Mouse (Mus musculus): Measurements from ENCODE around the gene Mlxipl. TPM values are rescaled to one million over a fixed set of nuclear protein-coding genes. Genes with fewer than 3 reads are reported as not detected.

The Mlxipl gene
- polyA plus RNA-seq, 1 experiment from 2014 or later, result 18.7 TPM

DNA sequence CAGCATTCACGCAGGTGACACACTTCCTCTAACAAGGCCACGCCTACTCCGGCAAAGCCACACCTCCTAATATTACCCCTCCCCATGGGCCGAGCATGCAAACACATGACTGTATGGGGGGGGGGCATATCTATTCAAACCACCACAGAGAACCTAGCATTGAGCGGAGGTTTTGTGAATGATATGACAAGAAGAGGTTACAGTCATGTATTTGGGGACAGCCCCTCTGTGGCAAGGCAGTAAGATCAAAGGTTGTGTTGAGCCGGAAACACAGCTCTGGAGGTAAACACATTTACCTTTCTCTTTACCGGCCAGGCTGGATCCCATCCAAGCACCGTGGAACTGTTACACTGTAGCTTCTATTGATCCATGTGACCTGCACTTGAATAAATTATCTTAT, 25.6 kb downstream of the Mlxipl start:
- Histone ChIP-seq H3K4me3 (ENCODE audit: low read depth, low read length) (no peak overlapping the region), H3K4me2 (no peak overlapping the region), H3K27ac (ENCODE audit: low read depth, low read length) (no peak overlapping the region), H3K27me3 (replicated peaks; ENCODE audit: control insufficient read depth, insufficient read depth, low read length) (0 out of 2 replicates have a peak, but pooled peaks cover 2% of the 10 kb centered on the region), H3K9ac (ENCODE audit: low read depth, low read length) (no peak overlapping the region), H3K4me1 (replicated peaks; ENCODE audit: control insufficient read depth, insufficient read depth, low read length) (peaks cover 8% of the 10 kb centered on the region), H3K9me3 (ENCODE audit: control insufficient read depth, low read length) (no peaks in the 10 kb centered on the region), H3K36me3 (ENCODE audit: control insufficient read depth, insufficient read depth, low read length) (no peaks in the 10 kb centered on the region)
- WGBS, result 75% methylated on average over 8 of the region's 8 CpGs
- DNase-seq (ENCODE audit: low spot score) (no peak), ATAC-seq (replicated peaks; ENCODE audit: low FRiP score) (no peak)

DNA sequence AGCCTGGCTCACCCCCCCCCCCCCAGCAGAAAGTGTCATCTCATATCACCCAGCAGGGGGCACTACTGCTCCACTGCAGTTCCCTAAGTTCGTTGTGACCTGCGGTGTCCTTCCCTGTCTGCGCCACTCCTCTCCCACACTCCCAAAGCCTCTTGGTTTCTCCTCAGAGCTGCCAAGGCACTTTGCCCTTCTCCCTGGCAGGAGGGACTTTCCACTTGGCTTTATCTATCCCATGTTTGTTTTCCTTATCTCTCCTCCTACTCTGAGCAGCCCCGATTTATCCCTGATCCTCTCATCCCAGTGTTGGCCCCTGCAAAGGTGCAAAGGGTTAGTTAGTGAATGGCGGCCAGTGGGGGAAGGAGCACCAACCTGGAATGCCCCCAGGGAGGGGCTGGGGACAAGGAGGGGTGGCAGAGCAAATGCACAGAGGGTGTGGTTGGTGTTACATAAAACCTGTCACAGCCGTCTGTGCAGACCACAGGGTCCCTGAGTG, 28.9 kb downstream of the Mlxipl start:
- Histone ChIP-seq H3K4me1 (replicated peaks; ENCODE audit: control insufficient read depth, insufficient read depth, low read length) (peaks cover 8% of the 10 kb centered on the region), H3K4me2 (0 out of 2 replicates have a peak overlapping the region, but pooled peaks have one; percentile 12), H3K9ac (ENCODE audit: low read depth, low read length) (no peak overlapping the region), H3K36me3 (ENCODE audit: control insufficient read depth, insufficient read depth, low read length) (no peaks in the 10 kb centered on the region), H3K4me3 (ENCODE audit: low read depth, low read length) (no peak overlapping the region), H3K27ac (ENCODE audit: low read depth, low read length) (peak overlapping the region; percentile 13; the same call in 1 of the 2 replicates), H3K27me3 (replicated peaks; ENCODE audit: control insufficient read depth, insufficient read depth, low read length) (peaks cover 9% of the 10 kb centered on the region), H3K9me3 (ENCODE audit: control insufficient read depth, low read length) (no peaks in the 10 kb centered on the region)
- DNase-seq (ENCODE audit: low spot score) (peak; percentile 44), ATAC-seq (replicated peaks; ENCODE audit: low FRiP score) (peak; percentile 61)
- WGBS, result 6% methylated on average over 6 of the region's 6 CpGs

DNA sequence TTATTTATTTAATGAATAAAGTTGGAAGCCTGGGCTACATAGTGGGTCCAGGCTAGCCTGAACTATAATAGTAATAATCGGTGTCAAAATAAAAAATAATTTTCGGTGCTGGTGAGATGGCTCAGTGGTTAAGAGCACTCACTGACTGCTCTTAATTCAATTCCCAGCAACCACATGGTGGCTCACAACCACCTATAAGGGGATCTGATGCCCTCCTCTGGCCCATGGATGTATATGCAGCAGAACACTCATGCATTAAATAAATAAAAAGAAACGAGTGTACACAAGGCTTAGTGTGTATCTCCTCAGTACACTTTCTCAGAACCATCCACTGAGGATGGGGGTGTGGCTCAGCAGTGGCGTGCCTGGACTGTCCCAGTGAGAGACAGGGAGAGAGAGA, 31.1 kb downstream of the Mlxipl start:
- DNase-seq (ENCODE audit: low spot score), result no peak
- H3K4me1 ChIP-seq (replicated peaks; ENCODE audit: control insufficient read depth, insufficient read depth, low read length), result peaks cover 8% of the 10 kb centered on the region
- 50% methylated on average over 4 of the region's 4 CpGs for WGBS
- no peaks in the 10 kb centered on the region for H3K36me3 ChIP-seq (ENCODE audit: control insufficient read depth, insufficient read depth, low read length)
- H3K4me2 ChIP-seq, result no peak overlapping the region
- no peaks in the 10 kb centered on the region for H3K9me3 ChIP-seq (ENCODE audit: control insufficient read depth, low read length)
- ATAC-seq (replicated peaks; ENCODE audit: low FRiP score), result no peak
- no peak overlapping the region for H3K27ac ChIP-seq (ENCODE audit: low read depth, low read length)
- H3K9ac ChIP-seq (ENCODE audit: low read depth, low read length), result no peak overlapping the region
- no peak overlapping the region for H3K4me3 ChIP-seq (ENCODE audit: low read depth, low read length)
- peaks cover 9% of the 10 kb centered on the region for H3K27me3 ChIP-seq (replicated peaks; ENCODE audit: control insufficient read depth, insufficient read depth, low read length)

DNA sequence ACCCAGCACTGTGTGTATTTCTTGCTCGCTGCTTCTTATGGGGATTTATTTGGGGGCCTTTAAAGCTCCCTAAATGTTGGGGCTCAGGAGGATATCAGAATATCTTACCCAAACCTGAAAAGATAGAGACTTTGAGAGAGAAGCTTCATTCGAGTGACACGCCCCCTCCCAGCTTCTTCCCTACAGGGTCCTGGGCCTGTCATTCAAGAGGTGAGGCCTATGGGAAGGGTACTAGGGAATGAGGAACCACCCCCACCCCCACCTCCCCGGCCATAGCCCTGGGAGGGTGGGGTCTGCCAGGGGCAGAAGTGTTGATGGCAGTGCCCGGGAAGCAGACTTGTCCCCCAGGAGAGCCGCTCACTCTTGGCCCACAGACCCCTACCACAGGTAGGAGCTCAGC, 36.4 kb downstream of the Mlxipl start:
- ATAC-seq (replicated peaks; ENCODE audit: low FRiP score) (no peak), DNase-seq (ENCODE audit: low spot score) (no peak)
- Histone ChIP-seq H3K9me3 (ENCODE audit: control insufficient read depth, low read length) (no peaks in the 10 kb centered on the region), H3K4me1 (replicated peaks; ENCODE audit: control insufficient read depth, insufficient read depth, low read length) (no peaks in the 10 kb centered on the region), H3K27me3 (replicated peaks; ENCODE audit: control insufficient read depth, insufficient read depth, low read length) (peaks cover 9% of the 10 kb centered on the region), H3K4me3 (ENCODE audit: low read depth, low read length) (no peak overlapping the region), H3K9ac (ENCODE audit: low read depth, low read length) (no peak overlapping the region), H3K4me2 (no peak overlapping the region), H3K36me3 (ENCODE audit: control insufficient read depth, insufficient read depth, low read length) (no peaks in the 10 kb centered on the region), H3K27ac (ENCODE audit: low read depth, low read length) (no peak overlapping the region)
- 56% methylated on average over 6 of the region's 6 CpGs for WGBS

DNA sequence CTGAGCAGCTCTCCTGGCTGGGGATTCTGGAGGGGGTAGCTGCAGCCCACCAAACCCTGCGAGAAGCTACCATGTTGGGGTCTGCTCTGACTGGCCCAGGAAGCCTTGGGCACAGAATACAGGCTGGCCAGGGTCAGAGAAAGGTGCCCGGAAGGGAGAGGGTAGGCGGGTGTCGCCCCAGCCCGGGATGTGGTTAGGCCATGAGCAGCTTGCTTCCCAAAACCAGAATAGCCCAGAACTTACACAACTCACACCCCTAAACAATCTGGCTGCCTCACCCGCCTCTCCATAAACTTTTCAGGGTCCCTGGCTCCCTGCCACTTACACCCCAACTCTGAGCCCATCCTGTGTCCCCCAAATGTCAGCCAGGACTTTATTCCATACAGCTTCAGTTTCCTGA, 38.0 kb downstream of the Mlxipl start:
- ATAC-seq (replicated peaks; ENCODE audit: low FRiP score), result no peak
- no peaks in the 10 kb centered on the region for H3K9me3 ChIP-seq (ENCODE audit: control insufficient read depth, low read length)
- H3K36me3 ChIP-seq (ENCODE audit: control insufficient read depth, insufficient read depth, low read length), result no peaks in the 10 kb centered on the region
- H3K9ac ChIP-seq (ENCODE audit: low read depth, low read length), result no peak overlapping the region
- no peak overlapping the region for H3K4me3 ChIP-seq (ENCODE audit: low read depth, low read length)
- DNase-seq (ENCODE audit: low spot score), result no peak
- no peaks in the 10 kb centered on the region for H3K4me1 ChIP-seq (replicated peaks; ENCODE audit: control insufficient read depth, insufficient read depth, low read length)
- 59% methylated on average over 6 of the region's 6 CpGs for WGBS
- peaks cover 10% of the 10 kb centered on the region for H3K27me3 ChIP-seq (replicated peaks; ENCODE audit: control insufficient read depth, insufficient read depth, low read length)
- H3K4me2 ChIP-seq, result no peak overlapping the region
- no peak overlapping the region for H3K27ac ChIP-seq (ENCODE audit: low read depth, low read length)

DNA sequence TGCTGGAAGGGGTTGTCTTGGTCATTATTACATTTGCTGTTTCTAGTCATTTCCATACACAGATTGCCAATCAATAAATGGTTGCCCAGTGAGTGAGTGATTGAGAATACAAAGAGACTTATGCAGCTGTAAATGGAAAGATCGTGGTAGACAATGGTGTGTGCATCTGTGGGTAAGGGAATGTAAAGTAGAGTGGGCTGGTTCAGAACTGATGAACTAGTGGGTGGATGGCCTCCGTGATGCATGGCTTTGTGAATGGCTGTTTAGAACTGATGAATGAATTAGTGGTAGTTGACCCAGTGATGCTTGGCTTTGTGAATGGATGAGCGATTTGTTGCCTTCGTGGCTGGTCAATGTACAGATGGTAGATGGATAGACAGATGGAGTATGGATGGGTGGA, 40.1 kb downstream of the Mlxipl start:
- peaks cover 28% of the 10 kb centered on the region for H3K27me3 ChIP-seq (replicated peaks; ENCODE audit: control insufficient read depth, insufficient read depth, low read length)
- 79% methylated on average over 4 of the region's 4 CpGs for WGBS
- no peak overlapping the region for H3K27ac ChIP-seq (ENCODE audit: low read depth, low read length)
- no peak overlapping the region for H3K9ac ChIP-seq (ENCODE audit: low read depth, low read length)
- no peaks in the 10 kb centered on the region for H3K4me1 ChIP-seq (replicated peaks; ENCODE audit: control insufficient read depth, insufficient read depth, low read length)
- DNase-seq (ENCODE audit: low spot score), result no peak
- H3K36me3 ChIP-seq (ENCODE audit: control insufficient read depth, insufficient read depth, low read length), result no peaks in the 10 kb centered on the region
- no peak overlapping the region for H3K4me2 ChIP-seq
- no peak overlapping the region for H3K4me3 ChIP-seq (ENCODE audit: low read depth, low read length)
- H3K9me3 ChIP-seq (ENCODE audit: control insufficient read depth, low read length), result no peaks in the 10 kb centered on the region
- ATAC-seq (replicated peaks; ENCODE audit: low FRiP score), result no peak

DNA sequence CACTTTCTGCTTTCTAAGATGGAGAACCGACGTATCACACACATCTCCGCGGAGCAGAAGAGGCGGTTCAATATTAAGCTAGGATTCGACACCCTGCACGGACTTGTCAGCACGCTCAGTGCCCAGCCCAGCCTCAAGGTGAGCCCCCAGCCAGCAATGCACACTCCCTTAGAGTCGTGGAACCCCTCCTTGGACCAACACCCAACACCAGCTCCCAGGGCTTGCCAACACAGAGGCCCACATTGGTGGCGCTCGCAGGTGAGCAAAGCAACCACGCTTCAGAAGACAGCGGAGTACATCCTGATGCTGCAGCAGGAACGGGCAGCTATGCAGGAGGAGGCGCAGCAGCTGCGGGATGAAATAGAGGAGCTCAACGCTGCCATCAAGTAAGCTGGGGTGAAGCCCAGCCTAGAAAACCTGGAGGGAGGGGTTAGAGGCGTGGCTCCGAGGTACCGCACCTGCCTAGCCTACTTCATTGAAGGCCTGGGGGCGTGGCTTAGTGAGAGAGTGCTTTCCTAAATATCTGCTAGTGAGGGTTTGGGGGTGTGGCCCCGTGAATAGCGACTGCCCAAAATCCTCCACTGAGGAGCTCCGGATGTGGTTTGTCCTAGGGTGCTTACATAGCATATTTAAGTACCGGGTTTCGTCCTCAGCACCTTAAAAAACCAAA, 44.2 kb downstream of the Mlxipl start:
- Histone ChIP-seq H3K4me3 (ENCODE audit: low read depth, low read length) (peak overlapping the region; percentile 29), H3K27me3 (replicated peaks; ENCODE audit: control insufficient read depth, insufficient read depth, low read length) (peaks cover 28% of the 10 kb centered on the region), H3K4me1 (replicated peaks; ENCODE audit: control insufficient read depth, insufficient read depth, low read length) (no peaks in the 10 kb centered on the region), H3K9me3 (ENCODE audit: control insufficient read depth, low read length) (no peaks in the 10 kb centered on the region), H3K36me3 (ENCODE audit: control insufficient read depth, insufficient read depth, low read length) (no peaks in the 10 kb centered on the region), H3K27ac (ENCODE audit: low read depth, low read length) (no peak overlapping the region), H3K9ac (ENCODE audit: low read depth, low read length) (no peak overlapping the region), H3K4me2 (peak overlapping the region; percentile 57)
- WGBS, result 8% methylated on average over 26 of the region's 26 CpGs
- peak; percentile 68 for ATAC-seq (replicated peaks; ENCODE audit: low FRiP score)
- DNase-seq (ENCODE audit: low spot score), result peak; percentile 59

DNA sequence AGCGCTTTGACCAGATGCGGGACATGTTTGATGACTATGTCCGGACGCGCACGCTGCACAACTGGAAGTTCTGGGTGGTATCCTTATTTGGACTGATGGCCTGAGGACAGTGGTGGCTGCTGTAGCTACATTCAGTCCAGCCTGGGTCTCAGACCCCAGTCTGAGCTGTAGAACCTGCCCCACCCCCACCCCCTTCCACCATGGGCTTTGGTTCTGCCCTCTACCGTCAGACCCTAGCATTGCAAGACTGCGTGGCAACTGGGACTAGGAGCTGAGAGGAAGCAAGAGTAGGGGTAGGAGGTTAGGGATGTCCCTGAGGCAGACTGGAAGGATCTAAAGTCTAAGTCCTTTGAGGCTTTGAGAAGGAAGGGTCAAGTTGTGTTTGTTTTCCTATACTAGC, 44.8 kb downstream of the Mlxipl start:
- DNase-seq (ENCODE audit: low spot score) (peak; percentile 49), ATAC-seq (replicated peaks; ENCODE audit: low FRiP score) (no peak)
- WGBS, result 9% methylated on average over 8 of the region's 8 CpGs
- Histone ChIP-seq H3K4me1 (replicated peaks; ENCODE audit: control insufficient read depth, insufficient read depth, low read length) (no peaks in the 10 kb centered on the region), H3K27ac (ENCODE audit: low read depth, low read length) (no peak overlapping the region), H3K4me2 (peak overlapping the region; percentile 57), H3K4me3 (ENCODE audit: low read depth, low read length) (peak overlapping the region; percentile 29), H3K36me3 (ENCODE audit: control insufficient read depth, insufficient read depth, low read length) (no peaks in the 10 kb centered on the region), H3K9ac (ENCODE audit: low read depth, low read length) (0 out of 2 replicates have a peak overlapping the region, but pooled peaks have one; percentile 23), H3K9me3 (ENCODE audit: control insufficient read depth, low read length) (no peaks in the 10 kb centered on the region), H3K27me3 (replicated peaks; ENCODE audit: control insufficient read depth, insufficient read depth, low read length) (peaks cover 28% of the 10 kb centered on the region)

DNA sequence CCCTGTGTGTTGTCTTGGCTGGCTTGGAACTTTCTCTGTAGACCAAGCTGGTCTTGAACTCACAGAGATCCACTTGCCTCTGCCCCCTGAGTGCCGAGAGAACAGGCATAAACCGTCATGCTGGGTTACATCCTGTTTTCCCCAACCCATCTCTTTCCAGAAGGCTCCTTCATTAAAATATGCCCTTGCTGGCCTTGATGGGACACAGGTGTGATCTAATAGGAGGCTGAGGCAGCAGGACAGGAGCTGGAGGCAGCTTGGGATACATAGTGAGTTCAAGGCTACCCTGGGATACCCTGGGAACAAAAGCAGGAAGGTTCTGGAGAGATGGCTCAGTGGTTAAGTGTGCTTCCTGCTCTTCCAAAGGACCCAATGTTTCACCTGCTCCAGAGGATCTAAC, 50.2 kb downstream of the Mlxipl start:
- H3K9ac ChIP-seq (ENCODE audit: low read depth, low read length), result no peak overlapping the region
- WGBS, result 65% methylated on average over 2 of the region's 2 CpGs
- H3K9me3 ChIP-seq (ENCODE audit: control insufficient read depth, low read length), result no peaks in the 10 kb centered on the region
- H3K27ac ChIP-seq (ENCODE audit: low read depth, low read length), result no peak overlapping the region
- H3K4me2 ChIP-seq, result no peak overlapping the region
- DNase-seq (ENCODE audit: low spot score) (no peak), ATAC-seq (replicated peaks; ENCODE audit: low FRiP score) (no peak)
- no peaks in the 10 kb centered on the region for H3K36me3 ChIP-seq (ENCODE audit: control insufficient read depth, insufficient read depth, low read length)
- no peaks in the 10 kb centered on the region for H3K27me3 ChIP-seq (replicated peaks; ENCODE audit: control insufficient read depth, insufficient read depth, low read length)
- H3K4me1 ChIP-seq (replicated peaks; ENCODE audit: control insufficient read depth, insufficient read depth, low read length), result 0 out of 2 replicates have a peak, but pooled peaks cover 4% of the 10 kb centered on the region
- H3K4me3 ChIP-seq (ENCODE audit: low read depth, low read length), result no peak overlapping the region
